Mouse (Mus musculus): ENCODE data around the gene Armc6. TPM values are rescaled to one million over a fixed set of nuclear protein-coding genes. Genes with fewer than 3 reads are reported as not detected.

The Armc6 gene
- polyA plus RNA-seq, 1 experiment from 2014 or later = 23.2 TPM

GRCm38 (mm10) chr8:70181212-70181902 lies 52.9 kb downstream of the Armc6 start:
- ATAC-seq (ENCODE audit: insufficient number of reproducible peaks, insufficient read depth, low FRiP score, low read depth) = 0 out of 2 replicates have a peak, but pooled peaks have one; percentile 19
- no peak overlapping the region for H3K27ac ChIP-seq (ENCODE audit: low read length)
- no peak overlapping the region for H3K4me2 ChIP-seq (replicated peaks; ENCODE audit: low read depth, low read length)
- 69% methylated on average over 16 of the region's 16 CpGs for WGBS
- H3K27me3 ChIP-seq (ENCODE audit: control insufficient read depth, insufficient read depth, low read length) = no peaks in the 10 kb centered on the region
- H3K9me3 ChIP-seq (ENCODE audit: control insufficient read depth, low read depth, low read length) = no peaks in the 10 kb centered on the region
- H3K4me1 ChIP-seq (ENCODE audit: control insufficient read depth, insufficient read depth, low read length) = no peaks in the 10 kb centered on the region
- H3K36me3 ChIP-seq (ENCODE audit: control insufficient read depth, insufficient read depth, low read length) = peaks cover 27% of the 10 kb centered on the region
- no peak overlapping the region for H3K4me3 ChIP-seq (ENCODE audit: low read depth, low read length)
- no peak overlapping the region for H3K9ac ChIP-seq (replicated peaks; ENCODE audit: low read depth, low read length)

DNA sequence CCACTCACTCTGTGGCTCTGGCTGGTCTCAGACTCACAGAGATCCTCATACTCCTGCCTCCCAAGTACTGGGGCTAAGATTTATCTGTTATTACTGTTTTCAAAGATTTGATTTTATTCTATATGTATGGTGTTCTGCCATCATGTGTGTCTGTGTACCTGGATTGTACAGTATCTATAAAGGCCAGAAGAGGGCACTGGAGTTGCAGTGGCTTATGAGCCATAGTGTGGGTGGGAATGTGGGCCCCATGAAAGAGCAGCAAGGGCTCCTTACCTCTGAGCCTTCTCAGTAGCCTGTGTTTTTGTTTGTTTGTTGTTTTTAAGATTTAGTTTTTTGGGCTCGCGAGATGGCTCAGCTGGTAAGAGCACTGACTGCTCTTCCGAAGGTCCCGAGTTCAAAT lies 55.2 kb downstream of the Armc6 start:
- Histone ChIP-seq H3K36me3 (ENCODE audit: control insufficient read depth, insufficient read depth, low read length) (peaks cover 27% of the 10 kb centered on the region), H3K27me3 (ENCODE audit: control insufficient read depth, insufficient read depth, low read length) (no peaks in the 10 kb centered on the region), H3K9ac (replicated peaks; ENCODE audit: low read depth, low read length) (no peak overlapping the region), H3K4me2 (replicated peaks; ENCODE audit: low read depth, low read length) (no peak overlapping the region), H3K9me3 (ENCODE audit: control insufficient read depth, low read depth, low read length) (no peaks in the 10 kb centered on the region), H3K4me3 (ENCODE audit: low read depth, low read length) (no peak overlapping the region), H3K27ac (ENCODE audit: low read length) (no peak overlapping the region), H3K4me1 (ENCODE audit: control insufficient read depth, insufficient read depth, low read length) (no peaks in the 10 kb centered on the region)
- 97% methylated on average over 4 of the region's 4 CpGs for WGBS
- no peak for ATAC-seq (ENCODE audit: insufficient number of reproducible peaks, insufficient read depth, low FRiP score, low read depth)

DNA sequence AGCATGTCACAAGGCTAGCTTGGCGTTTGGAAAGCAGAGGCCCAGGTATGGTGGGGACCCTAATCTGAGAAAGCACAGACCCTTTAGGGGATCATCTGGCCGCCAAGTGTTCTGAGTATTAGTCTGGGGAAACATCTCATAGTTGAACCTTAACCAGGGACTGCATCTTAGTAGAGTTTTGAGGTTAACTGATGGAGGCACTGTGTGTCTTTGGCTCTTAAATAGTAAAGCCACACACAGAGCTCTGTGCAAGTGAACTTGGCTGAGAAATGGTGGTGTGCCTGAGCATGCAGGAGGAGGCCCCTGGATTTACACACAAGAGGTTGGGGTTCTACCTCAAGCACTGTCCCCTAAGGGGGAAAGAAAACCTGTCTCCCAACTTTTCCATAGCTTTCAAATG lies 56.0 kb downstream of the Armc6 start:
- peaks cover 27% of the 10 kb centered on the region for H3K36me3 ChIP-seq (ENCODE audit: control insufficient read depth, insufficient read depth, low read length)
- WGBS = 86% methylated on average over 2 of the region's 2 CpGs
- no peak overlapping the region for H3K9ac ChIP-seq (replicated peaks; ENCODE audit: low read depth, low read length)

GRCm38 (mm10) chr8:70174079-70174478 lies 60.2 kb downstream of the Armc6 start:
- H3K9ac ChIP-seq (replicated peaks; ENCODE audit: low read depth, low read length) = no peak overlapping the region
- peaks cover 7% of the 10 kb centered on the region for H3K4me1 ChIP-seq (ENCODE audit: control insufficient read depth, insufficient read depth, low read length)
- no peak overlapping the region for H3K4me3 ChIP-seq (ENCODE audit: low read depth, low read length)
- no peaks in the 10 kb centered on the region for H3K27me3 ChIP-seq (ENCODE audit: control insufficient read depth, insufficient read depth, low read length)
- H3K36me3 ChIP-seq (ENCODE audit: control insufficient read depth, insufficient read depth, low read length) = peaks cover 4% of the 10 kb centered on the region; the same call in 1 of the 2 replicates
- ATAC-seq (ENCODE audit: insufficient number of reproducible peaks, insufficient read depth, low FRiP score, low read depth) = no peak
- no peak overlapping the region for H3K27ac ChIP-seq (ENCODE audit: low read length)
- no peak overlapping the region for H3K4me2 ChIP-seq (replicated peaks; ENCODE audit: low read depth, low read length)
- WGBS = 90% methylated on average over 7 of the region's 7 CpGs
- H3K9me3 ChIP-seq (ENCODE audit: control insufficient read depth, low read depth, low read length) = no peaks in the 10 kb centered on the region

More for the DNA sequence above, 56.0 kb downstream of the Armc6 start:
- H3K27ac ChIP-seq (ENCODE audit: low read length) = no peak overlapping the region
- no peak overlapping the region for H3K4me3 ChIP-seq (ENCODE audit: low read depth, low read length)
- no peak overlapping the region for H3K4me2 ChIP-seq (replicated peaks; ENCODE audit: low read depth, low read length)
- H3K9me3 ChIP-seq (ENCODE audit: control insufficient read depth, low read depth, low read length) = no peaks in the 10 kb centered on the region
- no peaks in the 10 kb centered on the region for H3K27me3 ChIP-seq (ENCODE audit: control insufficient read depth, insufficient read depth, low read length)
- no peak for ATAC-seq (ENCODE audit: insufficient number of reproducible peaks, insufficient read depth, low FRiP score, low read depth)
- H3K4me1 ChIP-seq (ENCODE audit: control insufficient read depth, insufficient read depth, low read length) = peaks cover 3% of the 10 kb centered on the region

GRCm38 (mm10) chr8:70173320-70173719 lies 60.9 kb downstream of the Armc6 start:
- ATAC-seq (ENCODE audit: insufficient number of reproducible peaks, insufficient read depth, low FRiP score, low read depth) = no peak
- no peak overlapping the region for H3K27ac ChIP-seq (ENCODE audit: low read length)
- peaks cover 4% of the 10 kb centered on the region; the same call in 1 of the 2 replicates for H3K36me3 ChIP-seq (ENCODE audit: control insufficient read depth, insufficient read depth, low read length)
- H3K9me3 ChIP-seq (ENCODE audit: control insufficient read depth, low read depth, low read length) = no peaks in the 10 kb centered on the region
- H3K27me3 ChIP-seq (ENCODE audit: control insufficient read depth, insufficient read depth, low read length) = no peaks in the 10 kb centered on the region
- no peak overlapping the region for H3K9ac ChIP-seq (replicated peaks; ENCODE audit: low read depth, low read length)
- H3K4me2 ChIP-seq (replicated peaks; ENCODE audit: low read depth, low read length) = peak overlapping the region; percentile 54
- 81% methylated on average over 5 of the region's 5 CpGs for WGBS
- H3K4me3 ChIP-seq (ENCODE audit: low read depth, low read length) = 0 out of 2 replicates have a peak overlapping the region, but pooled peaks have one; percentile 68
- H3K4me1 ChIP-seq (ENCODE audit: control insufficient read depth, insufficient read depth, low read length) = peaks cover 7% of the 10 kb centered on the region

- Histone ChIP-seq H3K27me3 (ENCODE audit: control insufficient read depth, insufficient read depth, low read length) (no peaks in the 10 kb centered on the region), H3K4me2 (replicated peaks; ENCODE audit: low read depth, low read length) (peak within 1 kb of the TSS; percentile 54), H3K36me3 (ENCODE audit: control insufficient read depth, insufficient read depth, low read length) (no peaks in the 10 kb centered on the region), H3K4me3 (ENCODE audit: low read depth, low read length) (peak within 1 kb of the TSS; percentile 68), H3K9ac (replicated peaks; ENCODE audit: low read depth, low read length) (peak within 1 kb of the TSS; percentile 69), H3K4me1 (ENCODE audit: control insufficient read depth, insufficient read depth, low read length) (peaks cover 7% of the 10 kb centered on the region), H3K27ac (ENCODE audit: low read length) (peak within 1 kb of the TSS; percentile 33; the same call in 1 of the 2 replicates), H3K9me3 (ENCODE audit: control insufficient read depth, low read depth, low read length) (no peaks in the 10 kb centered on the region)
- WGBS = 3% methylated on average over 27 of the region's 27 CpGs
- ATAC-seq (ENCODE audit: insufficient number of reproducible peaks, insufficient read depth, low FRiP score, low read depth) = peak; percentile 97
Measured at GRCm38 (mm10) chr8:70172043-70172681, 62.1 kb downstream of the Armc6 start, which contains the start of gene Tmem161a. TSS of gene Tmem161a (plus strand) at chr8:70172356.

DNA sequence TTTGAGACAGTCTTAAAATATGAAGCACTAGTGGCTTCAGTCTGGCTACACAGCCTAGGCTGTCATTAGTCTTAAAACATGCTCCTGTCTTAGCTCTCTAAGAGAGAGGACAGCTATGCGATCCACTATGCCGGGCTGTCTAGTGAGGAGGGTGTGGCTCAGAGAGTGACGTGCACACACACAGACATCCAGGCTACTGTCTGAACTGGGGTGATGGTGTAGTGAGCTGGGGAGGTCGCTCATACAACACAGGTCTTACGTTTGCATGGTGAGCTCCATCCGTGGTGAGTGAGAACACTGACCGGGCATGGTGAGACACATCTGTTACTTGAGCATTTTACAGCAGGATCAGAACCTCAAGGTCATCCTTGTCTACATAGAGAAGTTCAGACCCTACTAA lies 63.0 kb downstream of the Armc6 start:
- no peak overlapping the region for H3K4me2 ChIP-seq (replicated peaks; ENCODE audit: low read depth, low read length)
- peaks cover 10% of the 10 kb centered on the region for H3K4me1 ChIP-seq (ENCODE audit: control insufficient read depth, insufficient read depth, low read length)
- H3K4me3 ChIP-seq (ENCODE audit: low read depth, low read length) = no peak overlapping the region
- no peak overlapping the region for H3K9ac ChIP-seq (replicated peaks; ENCODE audit: low read depth, low read length)
- no peaks in the 10 kb centered on the region for H3K27me3 ChIP-seq (ENCODE audit: control insufficient read depth, insufficient read depth, low read length)
- ATAC-seq (ENCODE audit: insufficient number of reproducible peaks, insufficient read depth, low FRiP score, low read depth) = no peak
- H3K36me3 ChIP-seq (ENCODE audit: control insufficient read depth, insufficient read depth, low read length) = no peaks in the 10 kb centered on the region
- H3K9me3 ChIP-seq (ENCODE audit: control insufficient read depth, low read depth, low read length) = no peaks in the 10 kb centered on the region
- H3K27ac ChIP-seq (ENCODE audit: low read length) = no peak overlapping the region
- WGBS = 83% methylated on average over 7 of the region's 7 CpGs

DNA sequence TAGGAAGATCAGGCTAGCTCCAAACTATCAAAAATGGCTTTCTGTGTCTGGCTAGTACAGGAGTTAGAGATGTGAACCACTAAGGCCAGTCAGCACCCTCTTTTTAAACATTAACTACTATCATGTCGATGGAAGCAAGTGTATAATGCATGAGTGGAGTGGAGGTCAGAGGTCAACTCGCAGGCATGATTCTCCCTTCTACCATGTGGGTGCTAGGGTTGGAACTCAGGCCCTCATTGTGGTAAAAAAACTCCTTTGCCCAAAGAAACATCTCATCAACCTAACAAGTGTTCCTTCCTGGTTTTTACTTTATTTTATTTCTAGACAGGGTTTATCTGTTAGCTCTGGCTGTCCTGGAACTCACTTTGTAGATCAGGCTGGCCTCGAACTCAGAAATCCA lies 63.5 kb downstream of the Armc6 start:
- Histone ChIP-seq H3K9ac (replicated peaks; ENCODE audit: low read depth, low read length) (no peak overlapping the region), H3K9me3 (ENCODE audit: control insufficient read depth, low read depth, low read length) (no peaks in the 10 kb centered on the region)
- 69% methylated on average over 3 of the region's 3 CpGs for WGBS

More for the DNA sequence above, 63.5 kb downstream of the Armc6 start:
- no peak overlapping the region for H3K27ac ChIP-seq (ENCODE audit: low read length)
- H3K36me3 ChIP-seq (ENCODE audit: control insufficient read depth, insufficient read depth, low read length) = no peaks in the 10 kb centered on the region
- H3K4me3 ChIP-seq (ENCODE audit: low read depth, low read length) = no peak overlapping the region
- H3K4me1 ChIP-seq (ENCODE audit: control insufficient read depth, insufficient read depth, low read length) = peaks cover 10% of the 10 kb centered on the region
- 0 out of 2 replicates have a peak, but pooled peaks cover 2% of the 10 kb centered on the region for H3K27me3 ChIP-seq (ENCODE audit: control insufficient read depth, insufficient read depth, low read length)
- no peak for ATAC-seq (ENCODE audit: insufficient number of reproducible peaks, insufficient read depth, low FRiP score, low read depth)
- H3K4me2 ChIP-seq (replicated peaks; ENCODE audit: low read depth, low read length) = no peak overlapping the region

Measured in stomach, embryonic 14.5 days (tissue).